Mouse (Mus musculus) urinary bladder, adult 18-20 months (tissue): ENCODE measurements around the gene Rpusd3.

Source experiments
- DNase-seq, 2 experiments: peaks; one replicate each; pipeline ENCODE4 v3.0.0; 2022; ENCODE audit warnings: low spot score in 2 of 2, mixed read lengths in 2 of 2

Gene Rpusd3

DNA sequence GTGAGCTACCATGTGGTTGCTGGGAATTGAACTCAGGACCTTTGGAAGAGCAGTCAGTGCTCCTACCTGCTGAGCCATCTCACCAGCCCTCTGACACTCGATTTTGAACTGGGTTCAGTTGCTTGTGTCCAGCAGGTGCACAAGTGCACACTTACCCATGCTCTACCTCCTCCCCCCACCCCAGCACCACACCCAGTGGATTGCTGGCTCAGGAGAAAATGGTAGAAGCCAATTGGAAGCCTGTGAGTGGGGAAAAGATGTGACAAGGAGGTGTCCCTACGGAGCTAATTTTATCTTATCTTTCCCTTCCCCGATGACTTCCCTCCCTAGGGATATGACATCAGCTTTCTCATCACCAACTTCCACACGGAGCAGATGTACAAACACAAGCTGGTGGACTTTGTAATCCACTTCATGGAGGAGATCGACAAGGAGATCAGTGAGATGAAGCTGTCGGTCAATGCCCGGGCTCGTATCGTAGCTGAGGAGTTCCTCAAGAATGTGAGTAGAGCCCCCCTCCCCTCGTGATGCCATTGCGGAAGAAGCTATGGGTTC, 33.9 kb downstream of the Rpusd3 start:
- no peak for DNase-seq

DNA sequence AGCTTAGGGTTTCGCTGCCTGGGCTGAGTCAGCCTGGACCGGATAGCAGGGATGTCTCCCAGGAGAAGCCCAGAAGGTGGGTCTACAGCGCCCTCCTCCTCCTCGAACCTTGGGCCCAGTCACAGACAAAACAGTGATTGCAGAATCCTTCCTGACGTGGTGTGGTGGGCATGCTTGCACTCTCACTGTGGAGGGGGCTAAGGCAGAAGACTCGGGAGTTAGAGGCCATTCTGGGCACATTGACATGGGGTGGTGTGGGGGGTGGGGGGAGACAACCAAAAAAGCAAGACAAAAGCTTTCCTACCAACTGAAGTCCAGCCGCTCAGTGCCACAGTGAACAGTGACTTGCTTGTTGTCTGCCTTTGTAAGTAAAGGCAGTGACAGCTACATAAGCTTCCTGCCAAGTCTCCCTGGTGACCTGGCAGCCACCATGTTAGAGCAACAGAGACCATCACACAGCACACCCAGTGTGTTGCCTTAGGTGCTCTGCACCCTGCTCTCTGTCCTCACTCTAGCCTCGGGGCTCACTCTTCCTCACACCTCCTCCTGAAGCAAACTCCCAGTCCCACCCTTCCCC, 34.7 kb downstream of the Rpusd3 start:
- no peak for DNase-seq

DNA sequence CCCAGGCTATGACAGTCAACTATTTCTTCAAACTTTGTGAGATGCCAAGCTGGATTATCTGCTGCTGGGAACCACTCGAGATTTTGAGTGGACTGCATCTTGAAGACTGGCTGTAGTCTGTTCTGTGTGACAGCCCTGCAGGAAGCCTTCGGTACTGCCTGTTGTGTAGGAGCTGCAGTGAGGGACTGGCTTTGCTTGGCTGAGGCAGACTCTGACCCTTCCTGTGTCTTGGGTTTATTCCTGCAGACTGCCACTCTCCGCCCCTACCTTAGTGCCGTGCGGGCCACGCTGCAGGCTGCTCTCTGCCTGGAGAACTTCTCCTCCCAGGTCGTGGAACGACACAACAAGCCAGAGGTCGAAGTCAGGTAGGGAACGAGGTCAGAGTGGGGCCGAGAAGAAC, 38.7 kb downstream of the Rpusd3 start:
- DNase-seq, result no peak

DNA sequence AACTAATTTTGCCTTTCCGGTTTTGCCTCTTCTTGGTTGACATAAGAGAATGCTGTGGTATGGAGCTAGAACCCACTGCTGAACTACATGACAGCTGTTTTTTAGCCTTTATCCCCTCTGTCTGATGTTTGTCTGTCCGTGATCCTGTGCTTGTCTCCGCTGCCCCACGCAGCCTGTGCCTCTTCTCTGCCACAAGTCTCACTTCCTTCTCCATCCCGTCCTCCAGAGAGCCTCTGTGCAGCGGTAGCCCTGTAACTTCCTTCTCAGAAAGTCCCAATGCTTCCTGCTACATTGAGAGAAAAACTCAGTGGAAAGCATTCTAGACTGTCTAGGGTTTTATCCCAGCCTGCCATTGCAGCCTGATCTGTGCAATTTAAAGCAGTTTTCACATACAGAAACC, 39.9 kb downstream of the Rpusd3 start:
- DNase-seq, result no peak

DNA sequence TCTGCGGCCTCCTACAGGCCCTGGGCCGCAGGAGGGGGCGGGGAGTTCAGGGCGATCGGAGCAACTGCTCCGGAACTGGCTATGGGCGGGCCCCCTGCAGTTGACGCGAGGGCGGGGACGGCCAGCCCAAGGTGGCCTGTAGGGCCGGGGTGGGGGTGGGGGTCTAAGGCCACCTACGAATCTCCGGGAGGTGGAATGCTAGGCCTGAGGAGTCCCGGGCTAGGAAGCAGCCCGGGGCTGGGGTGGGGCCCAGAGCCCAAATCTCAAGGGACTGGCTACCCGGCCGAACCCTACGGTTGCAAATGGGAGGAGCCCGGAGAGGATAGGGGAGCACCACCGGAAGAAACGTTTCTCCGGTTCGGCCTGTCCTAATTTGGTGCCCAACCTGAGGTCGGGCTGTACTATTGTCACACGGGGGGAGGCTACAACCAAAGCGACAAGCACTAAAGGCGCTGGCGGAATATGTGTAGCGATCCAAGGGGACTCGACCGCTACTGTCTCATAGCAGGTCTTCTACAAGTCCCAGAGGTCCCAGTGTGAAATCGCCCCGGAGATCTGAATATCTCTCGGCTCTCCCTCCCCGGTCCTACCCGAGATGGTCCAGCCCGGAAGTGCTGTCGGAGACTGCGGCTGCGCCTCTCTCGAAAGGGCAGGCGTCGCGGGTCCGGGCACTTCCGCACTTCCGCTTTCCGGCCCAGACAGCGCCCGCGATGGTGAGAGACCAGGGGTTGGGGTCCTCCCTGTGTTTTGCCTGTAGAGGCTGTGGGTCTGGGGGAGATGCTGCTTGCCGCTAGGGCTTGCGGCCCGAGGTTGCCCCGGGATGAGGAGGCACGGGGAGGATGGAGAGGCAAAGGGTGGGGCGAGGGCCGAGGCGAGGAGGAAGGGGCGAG, 41.4 kb downstream of the Rpusd3 start, which contains the start of the genes Tada3 and Arpc4:
Gene Tada3, minus strand, starts transcription at position 388 of the 890 bp plus-strand sequence.
Gene Arpc4, plus strand, starts transcription at position 620 of the 890 bp plus-strand sequence.
- DNase-seq, result peak; percentile 85 to 89

DNA sequence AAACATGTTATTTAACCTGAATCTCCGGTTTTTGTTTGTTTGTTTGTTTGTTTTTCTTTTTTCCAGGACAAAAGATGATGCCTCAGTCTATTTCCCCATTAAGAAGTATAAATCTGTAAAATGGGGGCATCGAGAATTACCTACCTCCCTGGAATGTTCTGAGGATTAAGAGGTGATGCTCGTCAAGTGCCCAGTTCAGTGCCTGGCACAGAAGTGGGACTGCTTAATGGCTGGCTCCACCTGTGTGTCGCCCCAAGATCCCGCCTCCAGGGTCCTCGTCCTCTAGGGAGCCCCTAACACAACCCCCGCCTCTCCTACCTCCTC, 42.0 kb downstream of the Rpusd3 start:
- DNase-seq, result no peak

DNA sequence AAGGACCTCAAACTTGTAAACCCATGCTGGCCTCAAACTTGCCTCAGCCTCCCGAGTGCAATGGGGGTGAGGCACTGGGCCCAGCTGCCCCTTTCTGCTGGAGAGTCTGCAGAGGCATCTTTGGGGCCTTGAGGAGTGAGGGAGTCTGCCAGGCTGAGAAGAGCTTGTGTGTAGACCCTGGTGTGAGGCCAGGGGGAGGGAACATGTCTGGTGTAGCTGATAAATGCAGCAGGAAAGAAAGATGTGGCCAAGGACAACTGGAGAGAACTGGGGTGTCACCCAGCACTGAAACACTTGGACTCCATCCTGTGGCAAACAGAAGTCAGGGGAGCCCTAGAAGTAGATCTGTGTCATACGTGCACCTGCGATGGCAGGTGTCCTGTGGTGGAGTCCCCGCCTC, 45.6 kb downstream of the Rpusd3 start:
- no peak for DNase-seq

DNA sequence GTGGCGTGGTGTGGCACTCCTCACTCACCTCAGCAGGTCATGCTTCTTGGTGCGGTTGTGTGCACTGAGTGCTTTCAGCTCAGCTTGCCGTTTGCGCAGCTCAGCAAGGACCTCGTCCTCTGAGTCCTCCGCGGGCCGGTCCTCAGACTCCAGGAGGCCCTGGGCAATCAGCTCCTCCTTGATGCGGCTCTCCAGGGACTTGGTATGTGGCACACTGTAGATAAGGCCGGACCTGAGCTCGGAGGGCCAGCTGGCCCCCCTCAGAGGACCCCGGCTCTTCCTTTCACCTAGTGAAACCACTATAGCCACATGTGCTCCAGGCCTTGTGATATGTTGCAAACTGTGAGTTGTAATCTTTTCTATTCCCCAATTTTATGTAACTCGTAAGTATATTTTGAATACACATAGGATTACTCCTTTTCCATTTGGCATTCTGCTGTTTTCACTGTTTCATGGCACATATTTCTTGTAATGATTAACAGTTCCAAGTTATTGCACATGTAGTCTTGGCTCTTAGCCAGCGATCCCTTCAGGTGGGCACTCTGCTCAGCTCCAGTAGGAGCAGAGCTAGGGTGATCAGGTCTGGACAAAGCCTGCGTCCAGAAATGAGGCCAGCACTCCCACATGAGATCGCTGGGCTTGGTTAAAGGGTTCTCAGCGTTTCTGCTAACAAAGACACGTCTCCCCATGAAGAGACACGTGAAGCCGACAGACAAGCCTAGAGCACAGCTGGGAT, 48.8 kb downstream of the Rpusd3 start:
- no peak for DNase-seq

DNA sequence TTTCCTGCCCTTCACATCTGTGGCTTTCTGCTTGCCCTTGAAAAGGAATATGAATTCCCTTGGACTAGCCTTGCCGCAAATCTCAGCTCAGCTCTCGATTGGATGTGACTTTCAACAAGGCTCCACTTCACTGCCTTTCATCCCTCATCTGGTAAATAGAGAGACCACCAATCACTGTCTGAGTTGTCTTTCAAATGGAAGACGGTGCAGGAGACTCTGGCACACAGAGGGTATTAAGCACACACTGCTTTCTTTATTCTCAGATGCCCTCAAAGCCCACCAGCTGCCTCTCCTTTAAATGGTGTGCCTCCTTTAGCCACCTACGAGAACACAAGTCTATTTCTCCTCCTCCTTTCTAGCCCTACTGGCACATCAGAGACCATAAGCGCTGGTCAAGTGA, 50.6 kb downstream of the Rpusd3 start:
- no peak for DNase-seq

DNA sequence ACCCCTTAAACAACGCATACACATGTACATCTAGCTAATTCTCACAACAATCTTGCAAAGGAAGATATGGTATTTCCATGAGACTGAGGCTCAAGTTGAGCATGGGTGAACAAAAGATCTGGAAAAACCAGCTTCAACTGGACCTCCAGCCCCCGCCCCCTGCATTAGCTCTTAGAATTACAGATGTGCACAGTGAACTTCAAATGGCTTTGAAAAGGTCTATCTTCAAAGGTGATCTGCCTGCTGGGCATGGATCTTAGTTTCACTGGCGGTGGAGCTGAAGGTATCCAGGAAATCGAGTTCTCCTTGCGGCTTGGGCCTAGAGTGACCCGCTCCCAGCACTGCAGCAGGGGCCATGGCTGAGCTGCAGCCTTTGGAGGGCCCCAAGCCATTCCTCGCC, 51.0 kb downstream of the Rpusd3 start:
- DNase-seq, result no peak

DNA sequence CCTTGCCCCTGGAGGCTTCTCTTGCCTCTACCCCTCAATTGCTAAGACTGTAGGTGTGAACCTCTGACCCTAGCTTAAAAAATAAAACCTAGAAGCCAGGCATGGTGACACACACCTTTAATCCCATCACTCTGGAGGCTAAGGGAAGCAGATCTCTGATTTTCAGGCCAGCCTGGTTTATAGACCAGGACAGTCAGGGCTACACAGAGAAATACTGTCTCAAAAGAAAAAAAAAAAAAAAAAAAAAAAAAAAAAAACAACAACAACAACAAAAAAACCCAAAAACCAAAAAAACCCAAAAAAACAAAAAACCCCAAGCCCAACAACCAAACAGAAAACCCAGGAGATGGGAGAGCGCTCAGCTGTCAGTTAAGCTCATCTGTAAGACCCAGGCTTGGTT, 51.6 kb downstream of the Rpusd3 start:
- no peak for DNase-seq

DNA sequence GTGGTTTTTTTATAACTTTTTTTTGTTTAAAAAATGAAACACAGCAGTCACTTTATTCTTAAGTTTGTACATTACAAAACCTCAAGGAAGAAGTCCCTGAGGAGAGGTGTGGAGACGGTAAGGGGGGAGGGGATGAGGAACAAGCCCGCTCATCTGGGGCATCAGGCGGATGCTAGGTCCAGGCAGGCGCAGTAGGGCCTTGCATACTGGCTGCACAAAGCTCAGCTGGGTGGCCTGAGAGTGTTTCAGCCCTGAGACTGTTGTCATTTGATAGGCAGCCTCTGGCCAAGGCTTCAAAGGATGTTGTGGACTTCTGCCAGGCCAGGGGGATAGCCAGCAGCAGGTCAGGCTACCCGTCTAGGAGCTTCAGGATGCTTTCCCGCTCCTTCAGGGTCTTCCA, 52.5 kb downstream of the Rpusd3 start:
- no peak for DNase-seq
